Mouse (Mus musculus) liver, postnatal 0 days (tissue): ENCODE measurements at regions not wholly inside any gene's neighbourhood (a gene's known extent, or its start where the extent isn't known, plus 50 kb on each side); places are given as distances from the start of the nearest gene placed in this dataset.

Source experiments
- CTCF ChIP-seq: sonication (generic); IDR thresholded peaks from 2 replicates; pipeline ENCODE4 v1.5.1; 2016; ENCODE audit warnings: antibody characterized with exemption, low read depth
- EP300 ChIP-seq: IDR thresholded peaks from 2 replicates; pipeline ENCODE4 v1.6.1; 2016; ENCODE audit warnings: antibody characterized with exemption, low read depth, mild to moderate bottlenecking

- TF ChIP-seq CTCF, result no peak
- peak; percentile 98 for TF ChIP-seq EP300
Observed at GRCm38 (mm10) chr10:21228557-21228956, 67.2 kb upstream of the Hbs1l start.
